Mouse (Mus musculus): Measurements from ENCODE around the gene Mbtps2.

DNA sequence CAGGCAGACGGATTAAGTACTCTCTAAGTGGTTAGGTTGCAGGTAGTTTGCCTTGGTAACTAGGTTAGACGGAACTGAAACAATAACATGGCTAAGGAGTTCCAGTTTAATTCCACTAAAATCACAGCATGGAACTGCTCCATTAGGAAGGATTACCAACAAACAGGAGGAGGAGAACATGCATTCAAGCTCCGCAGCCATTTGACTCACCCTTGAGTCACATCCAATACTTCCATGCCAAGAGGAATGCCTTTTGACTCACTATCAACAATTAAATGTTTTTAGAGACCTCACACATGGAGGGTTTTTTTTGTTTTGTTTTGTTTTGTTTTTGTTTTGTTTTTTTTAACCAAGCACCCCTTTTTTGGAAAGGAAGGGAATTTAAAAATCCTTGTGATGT, 109.7 kb downstream of the Mbtps2 start:
- TF ChIP-seq CTCF (IDR thresholded peaks at IDR 0.05; ENCODE audit: low read depth): no peak
- TF ChIP-seq EP300 (optimal IDR thresholded peaks at IDR 0.05): no peak

All from stomach, postnatal 0 days (tissue).